Mouse (Mus musculus): ENCODE results near the gene Ptpre. TPM values are rescaled to one million over a fixed set of nuclear protein-coding genes. Genes with fewer than 3 reads are reported as not detected.

Gene Ptpre
- total and polyA plus RNA-seq, 2 experiments from 2014 or later = 2.0 to 4.0 TPM

GRCm38 (mm10) chr7:135634851-135635624 is 97.8 kb downstream of the Ptpre start:
- DNase-seq (ENCODE audit: low spot score) (no peak), ATAC-seq (ENCODE audit: insufficient read depth, low read depth) (no peak)
- Histone ChIP-seq H3K27me3 (ENCODE audit: control insufficient read depth, insufficient read depth, low read length) (peaks cover 16% of the 10 kb centered on the region), H3K4me1 (ENCODE audit: control insufficient read depth, insufficient read depth) (no peaks in the 10 kb centered on the region), H3K4me3 (ENCODE audit: low read depth, low read length) (no peak overlapping the region), H3K9me3 (replicated peaks; ENCODE audit: control insufficient read depth, low read length) (no peaks in the 10 kb centered on the region), H3K27ac (ENCODE audit: low read depth) (no peak overlapping the region), H3K4me2 (ENCODE audit: low read depth, low read length) (no peak overlapping the region), H3K9ac (replicated peaks; ENCODE audit: low read depth, low read length) (no peak overlapping the region), H3K36me3 (replicated peaks; ENCODE audit: control insufficient read depth, insufficient read depth, low read length) (no peaks in the 10 kb centered on the region)
- TF ChIP-seq EP300 (IDR thresholded peaks at IDR 0.05; ENCODE audit: low read depth) = no peak
- no peak for TF ChIP-seq CTCF (IDR thresholded peaks at IDR 0.05; ENCODE audit: low read depth)
- 68% methylated on average over 16 of the region's 16 CpGs for WGBS

DNA sequence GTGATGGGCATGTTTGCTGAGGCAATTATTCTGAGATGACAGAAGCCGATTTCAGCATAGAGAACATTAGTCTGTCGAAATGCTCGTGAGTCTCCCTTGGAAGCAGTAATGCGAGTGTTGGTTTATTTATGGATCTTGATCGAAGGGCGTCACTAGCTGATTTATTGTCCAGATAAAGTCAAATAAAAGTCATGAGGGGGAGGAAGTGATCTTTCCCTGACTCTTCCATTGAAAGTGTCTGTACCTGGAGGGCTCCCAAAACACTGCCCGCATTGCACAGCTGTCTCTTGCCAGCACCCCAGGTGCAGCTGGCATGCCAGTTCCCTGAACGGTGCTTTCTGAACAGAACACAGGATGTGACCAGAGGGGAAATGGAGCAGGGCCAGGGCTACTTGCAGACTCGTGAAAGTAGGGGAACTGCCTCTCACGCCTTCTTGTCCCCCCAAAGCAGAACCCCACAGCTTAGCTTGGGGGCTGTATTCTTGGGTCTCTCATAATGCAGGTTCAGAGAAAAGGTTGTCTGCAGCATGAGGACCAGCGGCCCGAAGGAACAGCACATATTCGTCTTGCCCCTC is 100.2 kb downstream of the Ptpre start:
- Histone ChIP-seq H3K4me3 (ENCODE audit: low read depth, low read length) (no peak overlapping the region), H3K36me3 (replicated peaks; ENCODE audit: control insufficient read depth, insufficient read depth, low read length) (no peaks in the 10 kb centered on the region), H3K9me3 (replicated peaks; ENCODE audit: control insufficient read depth, low read length) (no peaks in the 10 kb centered on the region), H3K9ac (replicated peaks; ENCODE audit: low read depth, low read length) (no peak overlapping the region), H3K27me3 (ENCODE audit: control insufficient read depth, insufficient read depth, low read length) (peaks cover 11% of the 10 kb centered on the region), H3K27ac (ENCODE audit: low read depth) (no peak overlapping the region), H3K4me2 (ENCODE audit: low read depth, low read length) (no peak overlapping the region), H3K4me1 (ENCODE audit: control insufficient read depth, insufficient read depth) (no peaks in the 10 kb centered on the region)
- ATAC-seq (ENCODE audit: insufficient read depth, low read depth) (no peak), DNase-seq (ENCODE audit: low spot score) (no peak)
- WGBS = 65% methylated on average over 13 of the region's 13 CpGs
- TF ChIP-seq EP300 (IDR thresholded peaks at IDR 0.05; ENCODE audit: low read depth) (no peak), CTCF (IDR thresholded peaks at IDR 0.05; ENCODE audit: low read depth) (no peak)

GRCm38 (mm10) chr7:135639361-135639760 is 102.1 kb downstream of the Ptpre start:
- no peak overlapping the region for H3K9ac ChIP-seq (replicated peaks; ENCODE audit: low read depth, low read length)
- TF ChIP-seq EP300 (IDR thresholded peaks at IDR 0.05; ENCODE audit: low read depth) (no peak), CTCF (IDR thresholded peaks at IDR 0.05; ENCODE audit: low read depth) (no peak)
- H3K4me2 ChIP-seq (ENCODE audit: low read depth, low read length) = no peak overlapping the region
- DNase-seq (ENCODE audit: low spot score) (no peak), ATAC-seq (ENCODE audit: insufficient read depth, low read depth) (no peak)
- no peaks in the 10 kb centered on the region for H3K36me3 ChIP-seq (replicated peaks; ENCODE audit: control insufficient read depth, insufficient read depth, low read length)
- H3K4me3 ChIP-seq (ENCODE audit: low read depth, low read length) = no peak overlapping the region
- 0 out of 2 replicates have a peak, but pooled peaks cover 8% of the 10 kb centered on the region for H3K27me3 ChIP-seq (ENCODE audit: control insufficient read depth, insufficient read depth, low read length)
- no peaks in the 10 kb centered on the region for H3K4me1 ChIP-seq (ENCODE audit: control insufficient read depth, insufficient read depth)
- no peaks in the 10 kb centered on the region for H3K9me3 ChIP-seq (replicated peaks; ENCODE audit: control insufficient read depth, low read length)
- H3K27ac ChIP-seq (ENCODE audit: low read depth) = no peak overlapping the region
- 52% methylated on average over 2 of the region's 2 CpGs for WGBS

DNA sequence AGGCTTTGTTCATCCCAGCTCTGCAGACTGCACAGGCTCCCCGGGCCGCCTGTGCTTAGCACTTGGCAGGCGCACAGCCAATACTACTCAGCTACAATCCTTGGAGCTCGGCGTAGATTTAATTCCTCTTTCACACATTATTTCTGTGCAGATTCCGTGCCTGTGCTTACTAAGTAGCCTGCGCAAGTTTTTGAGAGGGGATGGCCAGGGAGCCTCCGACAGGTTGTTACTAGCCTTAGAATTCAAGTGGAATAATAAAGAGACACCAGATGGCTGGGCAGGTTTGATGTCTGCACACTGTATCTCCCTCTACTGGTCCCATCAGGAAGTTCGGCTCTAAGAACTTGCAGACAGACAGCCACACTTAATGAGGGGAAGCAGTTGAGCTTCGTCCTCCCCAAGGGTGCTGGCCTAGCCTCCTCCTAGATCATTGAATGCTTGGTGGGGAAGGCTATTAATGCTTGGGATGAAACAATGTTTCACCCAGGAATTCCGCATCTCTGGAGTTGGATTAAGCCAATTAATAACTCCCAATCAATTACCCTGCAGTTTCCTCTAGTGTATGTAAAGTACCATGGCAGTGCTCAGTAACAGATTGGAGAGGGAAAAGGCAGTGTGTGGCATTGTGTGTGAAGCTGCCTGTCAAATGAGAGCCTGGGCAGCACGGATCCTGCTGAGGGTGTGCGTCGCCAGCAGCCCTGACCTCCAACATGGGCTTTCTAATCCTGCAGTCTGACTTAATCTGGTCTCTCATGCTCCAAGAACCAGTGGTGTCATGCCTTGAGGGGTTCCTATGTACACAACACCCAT is 104.6 kb downstream of the Ptpre start:
- Histone ChIP-seq H3K9ac (replicated peaks; ENCODE audit: low read depth, low read length) (no peak overlapping the region), H3K4me1 (ENCODE audit: control insufficient read depth, insufficient read depth) (no peaks in the 10 kb centered on the region), H3K27ac (ENCODE audit: low read depth) (no peak overlapping the region), H3K9me3 (replicated peaks; ENCODE audit: control insufficient read depth, low read length) (no peaks in the 10 kb centered on the region), H3K27me3 (ENCODE audit: control insufficient read depth, insufficient read depth, low read length) (no peaks in the 10 kb centered on the region), H3K4me2 (ENCODE audit: low read depth, low read length) (no peak overlapping the region), H3K36me3 (replicated peaks; ENCODE audit: control insufficient read depth, insufficient read depth, low read length) (no peaks in the 10 kb centered on the region), H3K4me3 (ENCODE audit: low read depth, low read length) (no peak overlapping the region)
- DNase-seq (ENCODE audit: low spot score) (no peak), ATAC-seq (ENCODE audit: insufficient read depth, low read depth) (no peak)
- peak; percentile 65 for TF ChIP-seq CTCF (IDR thresholded peaks at IDR 0.05; ENCODE audit: low read depth)
- TF ChIP-seq EP300 (IDR thresholded peaks at IDR 0.05; ENCODE audit: low read depth) = no peak
- 60% methylated on average over 14 of the region's 14 CpGs for WGBS

GRCm38 (mm10) chr7:135644452-135644851 is 107.2 kb downstream of the Ptpre start:
- no peaks in the 10 kb centered on the region for H3K27me3 ChIP-seq (ENCODE audit: control insufficient read depth, insufficient read depth, low read length)
- H3K36me3 ChIP-seq (replicated peaks; ENCODE audit: control insufficient read depth, insufficient read depth, low read length) = no peaks in the 10 kb centered on the region
- no peaks in the 10 kb centered on the region for H3K4me1 ChIP-seq (ENCODE audit: control insufficient read depth, insufficient read depth)
- no peak overlapping the region for H3K4me2 ChIP-seq (ENCODE audit: low read depth, low read length)
- ATAC-seq (ENCODE audit: insufficient read depth, low read depth) = no peak
- WGBS = 77% methylated on average over 1 of the region's 1 CpGs
- no peak overlapping the region for H3K4me3 ChIP-seq (ENCODE audit: low read depth, low read length)
- TF ChIP-seq EP300 (IDR thresholded peaks at IDR 0.05; ENCODE audit: low read depth) (no peak), CTCF (IDR thresholded peaks at IDR 0.05; ENCODE audit: low read depth) (no peak)
- no peaks in the 10 kb centered on the region for H3K9me3 ChIP-seq (replicated peaks; ENCODE audit: control insufficient read depth, low read length)
- no peak overlapping the region for H3K27ac ChIP-seq (ENCODE audit: low read depth)
- no peak for DNase-seq (ENCODE audit: low spot score)
- no peak overlapping the region for H3K9ac ChIP-seq (replicated peaks; ENCODE audit: low read depth, low read length)

Data from heart, postnatal 0 days (tissue).